Mouse (Mus musculus) mature B cell (primary cell): ENCODE measurements around the gene Trh.

Source experiments
- in situ Hi-C: fragments of 300-500 bp; cut with MboI; formaldehyde crosslinking; loops from 2 replicates; pipeline ENCODE4 v1.14.3; 2019

The Trh gene

GRCm38 (mm10) chr6:92224981-92225380 is 19.5 kb downstream of the Trh start:
- in situ Hi-C loops = loop anchor here (25.0 kb wide), 1 partner anchor 338 kb away; the partner anchor contains the start of gene Ccdc174

- in situ Hi-C loops = loop anchor here (25.0 kb wide), 1 partner anchor 335 kb away; the partner anchor contains the start of gene Ccdc174
Measured at GRCm38 (mm10) chr6:92222021-92222420, 22.4 kb downstream of the Trh start.

GRCm38 (mm10) chr6:92221604-92222003 is 22.8 kb downstream of the Trh start:
- in situ Hi-C loops = loop anchor here (25.0 kb wide), 1 partner anchor 334 kb away; the partner anchor contains the start of gene Ccdc174

- in situ Hi-C loops = loop anchor here (10.0 to 25.0 kb wide), 2 partner anchors 125 to 332 kb away; partner anchors contain the start of genes Ccdc174 and Nr2c2
Measured at GRCm38 (mm10) chr6:92219445-92219844, 25.0 kb downstream of the Trh start.

GRCm38 (mm10) chr6:92214773-92215449 is 29.5 kb downstream of the Trh start, which contains the start of gene Rbsn:
TSS of gene Rbsn (minus strand) at chr6:92214925.
- in situ Hi-C loops = loop anchor here (10.0 to 25.0 kb wide), 2 partner anchors 120 to 328 kb away; partner anchors contain the start of genes Ccdc174 and Nr2c2

GRCm38 (mm10) chr6:92214055-92214772 is 30.2 kb downstream of the Trh start:
- in situ Hi-C loops = loop anchor here (10.0 to 25.0 kb wide), 2 partner anchors 119 to 327 kb away; partner anchors contain the start of genes Ccdc174 and Nr2c2

- in situ Hi-C loops = no loop called here
Measured at GRCm38 (mm10) chr6:92199414-92199813, 45.0 kb downstream of the Trh start.
